Mouse (Mus musculus): ENCODE measurements around the gene Fgfr2. TPM values are rescaled to one million over a fixed set of nuclear protein-coding genes. Genes with fewer than 3 reads are reported as not detected.
"Not testable (repeated sequence)": the region's sequence is repeated elsewhere in the genome, so short reads cannot be mapped to it uniquely, and the experiment has no call there.

The Fgfr2 gene
- total RNA-seq, 4 experiments from 2014 or later, result 1.1 to 1.9 (median 1.4) TPM

DNA sequence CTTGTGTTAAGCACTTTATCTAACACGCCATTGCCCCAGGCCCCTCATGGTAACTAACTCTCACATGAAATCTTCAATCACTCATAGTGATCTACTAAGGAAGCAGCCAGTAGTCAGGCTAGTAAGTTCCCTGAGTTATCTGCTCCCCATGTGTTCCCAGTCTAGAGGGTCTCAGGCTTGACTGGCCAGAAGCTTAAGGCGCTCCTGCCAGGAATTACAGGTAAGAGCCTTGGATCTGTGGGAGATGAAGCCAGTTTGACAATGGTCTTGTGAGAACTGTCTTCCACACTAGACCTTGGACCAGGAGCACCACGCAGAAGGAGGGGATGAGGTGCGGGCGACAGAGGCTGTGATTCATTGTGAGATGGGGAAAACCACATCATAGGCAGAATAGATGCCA, 1644.7 kb downstream of the Fgfr2 start:
- DNase-seq (ENCODE audit: low spot score), result no peak

DNA sequence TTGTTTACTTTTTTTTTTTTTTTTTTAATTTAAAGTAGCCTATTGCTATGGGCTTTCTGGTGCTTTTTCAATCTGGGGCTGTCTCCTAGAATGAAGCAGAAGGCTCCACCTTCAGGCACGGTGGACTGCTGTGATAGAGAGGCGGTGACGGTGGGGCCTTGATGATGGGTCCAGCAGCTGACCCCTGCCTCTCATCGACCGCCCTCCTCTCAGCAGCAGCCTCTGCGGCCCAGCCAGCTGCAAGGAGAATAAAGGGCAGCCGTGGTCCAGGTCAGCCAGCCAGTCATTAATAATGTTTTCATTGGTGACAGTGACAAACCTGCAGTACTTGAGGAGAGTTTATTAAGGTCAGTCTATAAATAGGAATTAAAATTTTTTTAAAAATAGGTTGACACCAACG, 1646.0 kb downstream of the Fgfr2 start:
- DNase-seq (ENCODE audit: low spot score), result no peak

DNA sequence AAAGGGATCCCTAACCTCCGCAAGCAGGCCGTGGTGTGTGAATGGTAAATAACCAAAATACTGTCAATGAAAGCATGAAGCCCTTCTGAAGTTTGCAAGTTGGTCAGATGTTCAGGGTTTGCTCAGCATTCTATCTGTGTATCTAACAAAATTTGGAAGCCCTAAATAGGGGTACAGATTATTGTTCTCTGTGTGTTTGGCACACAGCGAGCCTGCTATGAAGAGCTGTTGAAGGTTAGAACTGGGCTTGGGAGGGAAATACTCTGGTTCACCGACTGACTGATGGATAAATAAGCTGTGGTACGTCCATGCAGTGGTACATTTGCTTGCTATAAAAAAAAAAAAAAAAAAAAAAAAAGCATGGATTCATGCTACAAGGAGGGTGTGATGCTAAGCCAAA, 1651.6 kb downstream of the Fgfr2 start:
- DNase-seq (ENCODE audit: low spot score), result no peak

DNA sequence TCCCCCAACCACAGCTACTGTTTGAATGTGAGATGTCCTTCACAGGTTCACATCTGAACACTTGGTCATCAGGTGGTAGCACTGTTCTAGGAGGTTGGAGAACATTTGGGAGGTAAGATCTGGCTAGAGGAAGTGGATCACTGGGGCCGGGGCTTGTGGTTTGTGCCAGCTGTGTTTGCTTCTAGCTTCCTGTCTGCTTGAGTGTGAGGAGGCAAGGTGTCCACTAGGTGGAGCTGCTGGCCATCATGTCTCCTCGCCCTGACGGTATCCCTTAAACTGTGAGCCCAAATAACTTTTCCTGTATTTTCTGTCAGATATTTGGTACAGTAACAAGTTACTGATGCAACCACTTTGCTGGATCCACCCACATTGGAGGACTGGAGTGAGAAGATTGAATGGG, 1653.6 kb downstream of the Fgfr2 start:
- DNase-seq (ENCODE audit: low spot score), result no peak

DNA sequence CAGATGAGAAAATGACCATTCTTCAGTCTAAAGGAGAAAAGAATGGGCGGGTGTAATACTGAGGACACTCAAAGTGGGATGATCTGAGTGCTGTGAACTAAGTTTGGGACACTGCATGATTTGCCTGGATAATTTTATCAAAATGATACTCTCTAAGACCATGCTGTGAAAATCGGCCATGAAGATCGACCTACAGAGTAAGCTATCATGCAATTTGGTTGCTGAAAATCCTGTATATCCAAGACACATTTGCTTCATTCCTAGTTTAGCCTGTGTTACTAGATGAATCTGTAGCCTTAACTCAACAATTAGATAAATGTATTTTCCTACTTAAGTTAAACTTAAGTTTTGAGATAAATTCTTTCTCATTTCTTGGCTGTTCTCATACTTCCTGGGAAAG, 1655.8 kb downstream of the Fgfr2 start:
- no peak for DNase-seq (ENCODE audit: low spot score)

DNA sequence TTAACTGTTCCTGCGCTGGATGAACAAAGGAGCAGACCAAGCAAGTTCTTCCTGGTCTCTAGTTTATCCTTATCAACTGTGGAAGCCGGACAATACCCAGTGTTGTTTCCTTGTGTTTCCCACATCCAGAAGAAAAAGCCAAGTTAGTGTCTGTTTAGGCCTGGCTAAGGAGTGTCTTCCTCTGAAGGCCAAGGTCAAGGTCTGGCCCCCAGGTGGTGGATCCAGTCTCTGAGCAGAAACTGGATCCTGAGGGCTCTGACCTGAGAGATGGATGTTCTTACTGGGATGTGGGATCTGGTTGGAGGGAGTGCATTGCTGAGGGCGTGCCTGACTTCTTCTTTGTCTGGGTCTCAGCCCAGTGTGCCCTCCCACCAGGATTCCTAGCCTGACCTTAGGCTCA, 1657.4 kb downstream of the Fgfr2 start:
- no peak for DNase-seq (ENCODE audit: low spot score)

DNA sequence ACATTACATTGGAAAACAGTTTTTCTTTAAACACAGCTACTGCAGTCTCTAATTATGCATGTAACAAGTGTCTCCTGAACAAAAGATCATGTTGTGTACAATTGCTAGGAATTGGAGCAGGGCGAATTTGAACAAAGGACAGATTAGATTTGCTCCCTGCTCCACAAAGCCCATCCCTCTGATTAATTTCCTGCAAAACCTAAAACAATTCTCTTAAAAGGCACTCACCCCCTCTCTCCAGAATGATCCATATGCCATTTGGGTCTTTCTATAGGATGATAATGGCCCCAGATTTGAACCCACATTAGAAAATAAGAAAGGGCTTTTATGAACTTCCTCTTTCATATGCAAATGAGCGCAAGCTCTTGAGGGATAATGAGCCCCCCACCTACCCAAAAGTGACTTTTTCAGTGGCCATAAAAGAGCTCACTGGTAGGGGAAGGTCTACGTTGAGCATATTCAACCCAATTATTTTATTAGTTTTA, 1658.0 kb downstream of the Fgfr2 start:
- DNase-seq (ENCODE audit: low spot score), result no peak

DNA sequence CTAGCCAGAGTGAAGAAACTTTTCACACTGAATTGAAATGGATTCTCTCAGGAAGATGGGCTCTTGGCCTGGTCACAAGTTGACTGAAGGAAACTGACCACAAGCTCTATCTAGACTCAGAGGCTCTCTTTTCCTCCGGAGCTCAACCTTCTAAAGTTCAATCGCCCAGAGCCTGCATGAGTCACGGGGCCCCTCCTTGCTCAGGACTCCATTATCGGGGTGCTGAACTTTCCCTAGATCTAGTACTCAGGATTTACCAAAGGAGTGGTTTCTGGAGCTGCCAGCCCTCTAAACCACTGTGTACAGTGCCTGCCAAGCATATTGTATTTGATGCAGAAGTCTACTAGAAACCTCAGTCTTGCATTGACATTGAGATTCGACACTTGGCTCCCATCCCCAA, 1666.4 kb downstream of the Fgfr2 start:
- DNase-seq (ENCODE audit: low spot score), result no peak

DNA sequence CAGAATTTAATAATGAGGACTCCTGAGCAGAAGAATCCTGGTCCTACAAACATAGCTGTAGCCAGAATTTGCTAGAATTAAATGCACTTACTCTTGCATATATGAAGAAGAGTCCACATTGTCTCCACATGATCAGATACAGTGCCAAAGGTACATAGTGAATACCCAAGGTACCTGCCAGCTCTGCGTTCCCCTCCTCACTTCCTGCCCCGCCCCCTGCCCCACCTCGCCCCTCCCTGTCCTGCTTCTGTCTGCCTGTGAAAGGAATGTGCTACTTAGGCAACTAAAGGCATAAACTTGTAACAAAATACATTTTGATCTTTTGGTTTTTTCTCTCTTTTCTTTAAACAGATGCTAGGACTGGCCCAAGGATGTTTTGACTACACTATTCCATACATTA, 1686.1 kb downstream of the Fgfr2 start:
- no peak for DNase-seq (ENCODE audit: low spot score)

DNA sequence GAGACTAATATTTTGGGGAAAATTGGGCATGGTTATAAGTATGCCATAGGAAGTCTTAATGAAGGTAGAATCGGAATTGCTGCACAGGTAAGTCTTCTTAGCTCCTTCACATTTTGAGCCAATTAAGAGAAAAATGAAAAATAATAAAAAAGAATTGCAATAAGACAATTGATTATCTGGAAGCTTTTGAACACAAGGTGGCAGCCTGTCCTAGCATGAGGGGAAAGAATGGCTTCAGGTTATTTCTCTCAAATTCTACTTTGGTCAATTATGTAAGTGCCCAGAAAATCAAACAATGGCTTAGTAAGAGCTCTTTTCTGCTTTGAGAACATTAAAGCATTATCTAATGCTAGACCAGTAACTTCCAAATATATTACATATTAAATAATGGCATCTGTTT, 1688.9 kb downstream of the Fgfr2 start:
- no peak for DNase-seq (ENCODE audit: low spot score)

DNA sequence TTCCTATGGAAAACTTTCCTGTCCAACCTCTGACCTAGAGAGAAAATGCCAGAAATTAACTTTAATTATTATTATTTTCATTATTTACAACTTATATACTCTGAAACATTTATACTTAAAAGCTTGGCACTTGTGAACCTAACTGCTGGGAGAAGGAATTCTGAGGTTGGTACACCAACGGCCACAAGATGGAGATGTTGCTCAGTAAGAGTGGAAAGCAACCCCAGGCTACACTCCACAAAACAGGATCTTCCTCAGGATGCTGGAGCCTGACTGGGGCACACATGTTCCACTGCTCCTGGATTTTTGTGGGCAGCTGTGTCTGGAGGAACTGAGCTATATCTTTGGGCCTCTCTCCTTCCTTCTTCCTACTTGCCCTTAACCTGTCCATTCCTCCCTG, 1690.9 kb downstream of the Fgfr2 start:
- peak; percentile 11 for DNase-seq (ENCODE audit: low spot score)

DNA sequence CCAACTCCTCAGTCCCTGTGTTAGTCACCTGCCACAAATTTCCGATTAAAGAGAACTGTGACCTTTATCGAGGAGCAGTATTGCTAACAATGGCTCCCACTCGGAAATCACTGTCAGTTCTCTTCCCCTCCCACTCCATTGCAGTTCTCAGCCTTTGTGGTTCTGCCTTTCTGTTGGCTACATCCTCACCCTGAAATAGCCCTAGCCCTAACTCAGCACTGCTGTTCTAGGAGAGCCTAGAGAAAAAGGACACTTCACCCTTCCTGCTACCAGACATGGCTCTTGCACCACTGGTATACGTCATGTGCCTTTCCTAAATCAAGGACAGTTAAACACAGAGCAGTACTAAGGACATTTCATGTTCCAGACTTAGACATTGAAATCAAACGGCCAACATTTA, 1695.8 kb downstream of the Fgfr2 start:
- DNase-seq (ENCODE audit: low spot score), result no peak

DNA sequence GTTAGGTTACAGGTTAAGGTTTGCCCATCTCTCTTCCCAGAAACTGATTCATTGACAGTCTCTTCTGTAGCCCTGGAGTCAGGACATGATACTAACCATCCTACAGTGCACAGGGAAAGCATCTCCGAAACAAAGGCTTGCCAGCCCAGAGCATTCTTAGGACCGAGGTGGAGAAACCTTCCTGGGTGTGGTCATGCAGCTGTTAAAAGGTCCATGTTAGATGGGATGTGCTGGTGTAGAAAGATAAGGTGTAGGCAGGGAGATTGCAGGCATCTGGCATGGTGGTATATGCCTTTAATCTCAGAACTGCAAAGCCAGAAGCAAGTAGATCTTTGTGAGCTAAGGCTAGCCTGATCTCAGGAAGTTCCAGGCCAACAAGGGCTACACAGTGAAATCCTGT, 1698.2 kb downstream of the Fgfr2 start:
- no peak for DNase-seq (ENCODE audit: low spot score)

DNA sequence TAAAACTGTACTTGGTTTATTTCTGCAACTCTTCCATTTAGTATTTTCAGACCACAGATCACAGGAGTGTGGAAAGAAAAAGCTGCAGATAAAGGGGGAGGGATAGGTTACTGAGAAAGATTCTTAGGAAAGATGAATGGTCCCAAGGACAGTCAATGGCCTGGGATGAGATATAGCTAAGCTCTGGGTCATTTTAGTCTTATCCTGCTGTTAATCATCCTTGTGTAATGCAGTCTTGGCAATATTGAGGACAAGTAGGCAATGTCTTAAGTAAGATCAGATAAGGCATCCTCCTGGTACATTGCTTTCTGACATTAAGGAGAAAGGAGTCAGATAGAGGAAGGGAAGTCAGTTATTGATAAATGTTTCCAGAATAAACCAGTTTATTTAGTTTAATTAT, 1705.5 kb downstream of the Fgfr2 start:
- no peak for DNase-seq (ENCODE audit: low spot score)

DNA sequence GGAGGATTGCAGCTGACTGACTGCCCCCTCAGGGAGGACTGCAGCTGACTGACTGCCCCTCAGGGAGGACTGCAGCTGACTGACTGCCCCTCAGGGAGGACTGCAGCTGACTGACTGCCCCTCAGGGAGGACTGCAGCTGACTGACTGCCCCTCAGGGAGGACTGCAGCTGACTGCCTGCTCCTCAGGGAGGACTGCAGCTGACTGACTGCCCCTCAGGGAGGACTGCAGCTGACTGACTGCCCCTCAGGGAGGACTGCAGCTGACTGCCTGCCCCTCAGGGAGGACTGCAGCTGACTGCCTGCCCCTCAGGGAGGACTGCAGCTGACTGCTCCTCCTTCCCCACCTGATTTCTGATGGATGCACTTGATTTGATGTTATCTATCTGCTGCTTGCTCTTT, 1706.4 kb downstream of the Fgfr2 start:
- not testable (repeated sequence) for DNase-seq (ENCODE audit: low spot score)

DNA sequence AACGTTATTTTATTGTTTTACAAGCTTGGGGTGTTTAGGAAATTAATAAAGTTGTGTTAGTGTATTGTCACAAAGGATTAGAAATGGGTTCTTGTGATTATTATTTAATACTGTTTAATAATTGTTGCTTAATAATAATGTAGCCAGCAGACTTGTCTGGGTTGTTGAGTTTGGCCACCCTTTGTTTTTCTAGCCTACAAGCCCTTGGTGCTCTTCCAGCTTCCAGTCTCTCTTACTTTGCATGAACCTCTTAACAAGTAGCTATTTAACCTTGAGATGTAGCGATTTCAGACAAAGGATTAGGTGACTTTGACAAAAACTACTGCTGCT, 1711.2 kb downstream of the Fgfr2 start:
- no peak for DNase-seq (ENCODE audit: low spot score)

DNA sequence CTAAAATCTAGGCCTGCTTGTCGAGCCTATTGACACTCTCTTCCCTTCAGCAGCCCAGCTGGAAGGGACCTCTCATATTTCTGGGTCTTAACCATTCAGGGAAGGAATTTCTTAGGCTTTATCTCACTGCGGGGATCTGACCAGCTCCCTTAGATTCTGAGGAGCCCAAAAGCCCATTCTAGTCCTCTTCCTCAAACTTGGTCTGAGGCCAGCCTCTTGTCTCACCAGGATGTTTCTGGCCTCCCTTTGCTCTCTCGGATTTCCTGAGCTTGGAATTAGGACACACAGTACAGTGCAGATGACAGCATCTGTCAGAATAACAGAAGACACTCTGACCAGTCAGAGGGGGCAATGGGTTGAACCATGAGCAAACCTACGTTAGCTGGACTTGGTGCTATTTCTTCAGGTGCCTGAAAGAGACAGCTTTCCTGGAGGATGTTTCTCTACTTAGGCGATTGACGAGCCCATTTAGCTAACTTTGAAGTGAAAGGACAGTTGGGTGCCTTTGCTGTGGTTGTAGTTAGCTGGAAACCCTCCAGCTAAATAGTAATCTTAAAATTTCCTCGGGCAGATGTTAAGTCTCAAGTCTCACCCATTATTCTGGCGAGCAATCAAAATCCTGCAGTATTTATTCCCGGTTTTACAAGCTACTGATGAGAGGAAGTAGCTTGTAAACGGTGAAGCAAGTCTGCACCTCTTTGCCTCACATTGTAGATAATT, 1711.8 kb downstream of the Fgfr2 start:
- DNase-seq (ENCODE audit: low spot score), result peak; percentile 35

DNA sequence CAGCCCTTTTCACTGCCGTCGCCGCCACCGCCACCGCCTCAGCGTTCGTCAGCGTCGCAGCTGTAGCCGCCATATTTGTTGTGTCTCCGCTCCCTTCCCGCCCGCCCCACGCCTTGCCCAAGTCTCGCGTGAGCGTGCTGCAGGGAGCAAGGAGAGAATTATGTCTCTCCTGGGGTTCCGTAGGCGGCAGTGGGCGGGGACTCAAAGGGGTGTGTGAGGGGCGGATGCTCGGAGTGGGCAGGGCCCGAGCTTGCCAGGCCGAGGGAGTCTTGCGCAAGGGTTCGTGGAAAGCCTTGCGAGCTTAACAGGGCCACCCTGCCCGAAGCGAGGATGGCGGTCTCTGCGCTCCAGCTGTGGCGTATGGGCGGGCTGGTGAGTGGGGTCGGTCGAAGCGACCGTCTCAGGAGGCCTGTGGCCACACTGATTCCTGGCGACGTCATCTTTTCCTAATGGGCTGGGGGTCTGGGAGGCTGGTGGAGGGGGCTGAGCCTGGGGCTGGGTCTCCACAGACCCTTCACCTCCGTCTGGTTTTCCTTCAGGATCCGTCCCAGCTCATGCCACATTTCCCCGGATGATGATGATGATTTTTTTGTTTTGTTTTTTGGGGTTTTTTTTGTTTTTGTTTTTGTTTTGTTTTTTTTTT, 1712.6 kb downstream of the Fgfr2 start, which contains the start of the genes Ikzf5 and Acadsb:
Gene Ikzf5, minus strand, starts transcription at position 106 of the 643 bp plus-strand sequence.
Gene Acadsb, plus strand, starts transcription at position 186 of the 643 bp plus-strand sequence.
- peak; percentile 100 for DNase-seq (ENCODE audit: low spot score)

DNA sequence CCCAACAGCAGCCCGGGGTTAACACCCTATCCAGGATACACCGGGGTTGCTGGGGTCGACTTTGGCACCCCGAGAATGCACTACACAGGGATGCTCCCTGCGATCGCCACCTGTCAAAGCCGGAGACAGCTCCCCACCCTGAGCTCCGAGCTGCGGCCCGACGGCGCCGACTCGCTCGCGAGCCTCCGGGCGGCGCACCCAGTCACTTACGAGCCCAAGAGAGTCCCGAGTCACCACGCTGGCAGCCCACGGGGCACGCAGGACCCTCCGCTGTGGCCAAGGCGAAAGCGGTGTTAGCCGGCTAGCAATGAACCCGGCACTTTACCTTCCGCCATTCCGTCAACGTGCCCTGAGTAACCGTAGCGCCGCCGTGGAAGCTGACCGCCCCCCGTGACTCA, 1713.2 kb downstream of the Fgfr2 start:
- no peak for DNase-seq (ENCODE audit: low spot score)

DNA sequence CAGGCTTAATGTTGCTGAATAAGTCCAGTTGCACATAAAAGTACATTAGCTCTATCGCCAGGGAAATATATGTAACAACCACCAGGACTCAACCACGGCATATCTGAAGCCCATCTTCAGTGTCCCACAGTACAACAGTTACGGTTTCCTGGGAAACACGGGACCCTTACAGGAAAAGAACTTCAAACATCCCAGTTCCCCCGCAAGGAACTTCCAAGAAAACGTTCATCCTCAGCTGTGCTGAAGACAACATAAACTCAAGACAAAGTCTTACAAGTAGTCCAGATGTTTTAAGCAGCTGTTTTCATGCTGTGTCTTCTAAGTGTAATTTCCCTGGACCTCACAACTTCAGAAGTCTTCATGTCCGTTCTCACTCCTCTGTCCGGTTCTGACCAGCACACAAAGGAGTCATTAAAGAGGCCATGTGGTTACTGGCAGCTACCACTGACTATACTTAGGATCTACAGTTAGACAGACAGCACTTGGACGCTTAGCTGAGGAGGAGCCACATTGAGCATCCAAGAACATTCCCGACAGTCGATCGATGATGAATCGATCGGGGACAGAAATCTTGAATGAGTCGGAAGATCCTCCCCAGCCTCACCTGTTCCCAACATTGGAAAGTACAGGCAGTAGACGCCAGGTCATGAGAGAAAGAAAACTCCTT, 1713.7 kb downstream of the Fgfr2 start:
- DNase-seq (ENCODE audit: low spot score), result peak; percentile 19

DNA sequence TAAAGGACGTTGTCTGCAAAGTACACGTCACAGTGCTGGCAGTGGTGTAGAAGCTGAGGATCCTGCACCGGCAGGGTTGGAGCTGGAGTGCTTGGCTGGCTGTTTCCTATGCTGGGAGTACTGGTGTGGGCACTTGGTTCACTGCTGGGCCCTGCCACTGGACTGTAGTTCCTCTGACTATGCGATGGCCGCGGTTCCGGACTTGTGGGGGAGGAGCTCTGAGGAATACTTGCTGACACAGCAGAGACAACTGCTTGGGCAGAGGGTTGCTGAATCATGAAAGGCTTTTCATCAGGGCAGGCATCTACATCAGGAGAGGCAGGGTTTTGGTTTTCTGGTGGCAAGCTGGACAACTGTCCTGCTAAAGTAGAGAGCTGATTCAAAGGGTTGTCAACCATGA, 1731.4 kb downstream of the Fgfr2 start:
- not testable (repeated sequence) for DNase-seq (ENCODE audit: low spot score)

DNA sequence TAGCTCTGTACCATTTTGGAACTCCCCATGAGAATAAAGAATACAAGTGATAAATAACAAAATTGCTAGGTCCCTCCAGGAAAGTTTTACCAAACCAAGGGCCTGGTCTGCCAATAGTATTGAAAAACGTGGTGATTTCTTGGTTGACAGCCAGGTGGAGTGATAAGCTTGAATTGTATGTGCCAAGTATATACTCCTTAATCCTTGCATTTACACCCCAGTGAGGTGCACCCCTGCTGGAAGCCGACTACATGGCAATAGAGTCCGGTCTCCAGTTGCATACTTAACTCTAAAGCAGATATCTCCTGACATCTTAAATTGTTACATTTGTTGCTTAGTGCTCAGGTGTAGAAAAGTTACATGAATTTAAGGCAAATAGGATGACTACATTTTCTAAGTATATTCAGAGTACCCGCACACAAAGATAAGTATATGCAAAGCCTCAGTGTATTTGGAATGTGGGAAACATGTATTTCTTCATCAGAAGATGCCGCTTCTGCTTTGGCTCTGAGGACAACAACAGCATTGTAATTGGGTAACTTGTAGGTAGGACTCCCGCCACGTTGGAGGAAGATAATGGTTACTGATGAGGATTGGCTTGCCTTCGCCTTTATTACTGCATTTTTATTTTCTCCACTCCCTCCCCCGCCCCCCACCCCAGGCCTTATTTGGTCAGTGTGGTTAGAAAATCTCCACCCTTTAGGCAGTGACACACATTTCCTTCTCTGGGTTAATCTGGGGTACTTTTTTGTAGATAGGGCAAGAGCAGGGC, 1751.1 kb downstream of the Fgfr2 start:
- no peak for DNase-seq (ENCODE audit: low spot score)
